Mouse (Mus musculus) liver, postnatal 0 days (tissue): Measurements from ENCODE around the gene Cog5.

Experiments used
- CTCF ChIP-seq: sonication (generic); IDR thresholded peaks from 2 replicates; pipeline ENCODE4 v1.5.1; 2016; ENCODE audit warnings: antibody characterized with exemption, low read depth
- EP300 ChIP-seq: IDR thresholded peaks from 2 replicates; pipeline ENCODE4 v1.6.1; 2016; ENCODE audit warnings: antibody characterized with exemption, low read depth, mild to moderate bottlenecking

- peak; percentile 20 for TF ChIP-seq CTCF
- no peak for TF ChIP-seq EP300
Measured at GRCm38 (mm10) chr12:31703904-31704303, 49.2 kb downstream of the Cog5 start.
